Mouse (Mus musculus) monocyte, adult 5-6 weeks (primary cell): ENCODE results near the gene Ppp1r18. TPM values are rescaled to one million over a fixed set of nuclear protein-coding genes. Genes with fewer than 3 reads are reported as not detected.
"Not testable (repeated sequence)": the region's sequence is repeated elsewhere in the genome, so short reads cannot be mapped to it uniquely, and the experiment has no call there.

ENCODE experiments used
- ATAC-seq: fragments of 153-309, 156-312 bp; replicated peaks from 2 replicates; pipeline ENCODE4 v1.8.0; 2017; ENCODE audit warnings: mild to moderate bottlenecking; ENCODE audit not compliant: low TSS enrichment, insufficient number of reproducible peaks, severe bottlenecking, poor library complexity, low FRiP score
- total RNA-seq: library from RNA; stranded (forward); fragments of 200-1000, 200-491, 200-594 nt; gene quantifications from 3 replicates; pipeline ENCODE4 v1.2.3, GENCODE M21; 2017

Gene Ppp1r18
- total RNA-seq, 1 experiment from 2014 or later, result 72.3 TPM

- ATAC-seq, result no peak
Measured at GRCm38 (mm10) chr17:35835424-35836140, 29.8 kb upstream of the Ppp1r18 start.

- peak; percentile 47; the same call in 1 of the 2 replicates for ATAC-seq
Measured at GRCm38 (mm10) chr17:35836178-35836965, 29.0 kb upstream of the Ppp1r18 start.

- ATAC-seq, result no peak
Measured at GRCm38 (mm10) chr17:35836991-35837422, 28.4 kb upstream of the Ppp1r18 start.

GRCm38 (mm10) chr17:35837487-35837886, 27.9 kb upstream of the Ppp1r18 start:
- ATAC-seq, result no peak

GRCm38 (mm10) chr17:35838122-35838544, 27.3 kb upstream of the Ppp1r18 start, which contains the start of gene Tubb5:
Tubb5 (minus strand) TSS chr17:35838306.
- ATAC-seq, result peak; percentile 56

- ATAC-seq, result no peak
Measured at GRCm38 (mm10) chr17:35838570-35838969, 26.8 kb upstream of the Ppp1r18 start.

GRCm38 (mm10) chr17:35839002-35839401, 26.4 kb upstream of the Ppp1r18 start:
- not testable (repeated sequence) for ATAC-seq

GRCm38 (mm10) chr17:35840561-35840960, 24.8 kb upstream of the Ppp1r18 start:
- ATAC-seq, result no peak

GRCm38 (mm10) chr17:35841076-35841950, 24.1 kb upstream of the Ppp1r18 start, which contains the start of gene Mdc1:
Mdc1 (plus strand) TSS chr17:35841515.
- ATAC-seq, result peak; percentile 95

GRCm38 (mm10) chr17:35842006-35842405, 23.4 kb upstream of the Ppp1r18 start:
- no peak for ATAC-seq

- ATAC-seq, result no peak
Measured at GRCm38 (mm10) chr17:35843514-35843913, 21.9 kb upstream of the Ppp1r18 start.

GRCm38 (mm10) chr17:35848112-35848511, 17.3 kb upstream of the Ppp1r18 start:
- no peak for ATAC-seq

- ATAC-seq, result no peak
Measured at GRCm38 (mm10) chr17:35850974-35851373, 14.4 kb upstream of the Ppp1r18 start.

- ATAC-seq, result no peak
Measured at GRCm38 (mm10) chr17:35859371-35859770, 6.0 kb upstream of the Ppp1r18 start.

GRCm38 (mm10) chr17:35859835-35860234, 5.6 kb upstream of the Ppp1r18 start:
- ATAC-seq, result no peak

- ATAC-seq, result no peak
Measured at GRCm38 (mm10) chr17:35860831-35861197, 4.6 kb upstream of the Ppp1r18 start.

GRCm38 (mm10) chr17:35861198-35861857, 4.1 kb upstream of the Ppp1r18 start, which contains the start of gene Nrm:
Nrm (plus strand) TSS chr17:35861318.
- peak; percentile 80 for ATAC-seq

- ATAC-seq, result no peak
Measured at GRCm38 (mm10) chr17:35864832-35865353, 500 bp upstream of the Ppp1r18 start.
